Mouse (Mus musculus) heart, postnatal 10 days (tissue): ENCODE measurements around the gene Ces1e. TPM values are rescaled to one million over a fixed set of nuclear protein-coding genes. Genes with fewer than 3 reads are reported as not detected.
"Not testable (repeated sequence)": the region's sequence is repeated elsewhere in the genome, so short reads cannot be mapped to it uniquely, and the experiment has no call there.

Experiments used
- DNase-seq, 2 experiments: peaks; one replicate each; pipeline ENCODE4 v3.0.0; 2021
- intact Hi-C: fragments of 180-260 bp; cut with DNase I; formaldehyde crosslinking; loops from one replicate; pipeline ENCODE4 v1.15.1; 2025
- total RNA-seq, 2 experiments: library from RNA; stranded (reverse); gene quantifications; 2 replicates each; pipeline ENCODE4 v1.2.3; 2021

Gene Ces1e
- total RNA-seq = 1 to 10 TPM in 1 of 2 experiments, under 1 TPM in 1; 0.94 to 1.0 TPM

DNA sequence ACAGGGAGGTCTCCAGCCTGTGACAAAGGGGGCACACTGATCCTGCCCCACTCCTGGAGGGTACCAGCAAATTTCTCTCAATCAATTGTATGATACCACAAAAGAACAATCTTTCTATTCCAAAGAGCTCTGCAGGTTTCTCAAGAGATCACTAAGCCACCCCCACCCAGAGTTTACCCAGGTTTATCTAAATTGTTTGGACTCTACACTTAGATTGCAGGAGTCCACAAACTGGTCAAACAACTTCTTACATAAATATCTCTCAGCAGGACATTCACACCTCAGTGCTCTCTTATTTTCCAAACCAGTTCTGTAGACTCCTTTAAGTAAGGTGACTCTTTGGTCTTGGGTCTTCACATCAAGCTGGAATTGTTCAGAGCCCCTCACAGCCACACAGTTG lies at the start of gene Ces1e:
Ces1e (minus strand) TSS at position 174 of the 400 bp plus-strand sequence.
- no peak for DNase-seq
- intact Hi-C loops = no loop called here

DNA sequence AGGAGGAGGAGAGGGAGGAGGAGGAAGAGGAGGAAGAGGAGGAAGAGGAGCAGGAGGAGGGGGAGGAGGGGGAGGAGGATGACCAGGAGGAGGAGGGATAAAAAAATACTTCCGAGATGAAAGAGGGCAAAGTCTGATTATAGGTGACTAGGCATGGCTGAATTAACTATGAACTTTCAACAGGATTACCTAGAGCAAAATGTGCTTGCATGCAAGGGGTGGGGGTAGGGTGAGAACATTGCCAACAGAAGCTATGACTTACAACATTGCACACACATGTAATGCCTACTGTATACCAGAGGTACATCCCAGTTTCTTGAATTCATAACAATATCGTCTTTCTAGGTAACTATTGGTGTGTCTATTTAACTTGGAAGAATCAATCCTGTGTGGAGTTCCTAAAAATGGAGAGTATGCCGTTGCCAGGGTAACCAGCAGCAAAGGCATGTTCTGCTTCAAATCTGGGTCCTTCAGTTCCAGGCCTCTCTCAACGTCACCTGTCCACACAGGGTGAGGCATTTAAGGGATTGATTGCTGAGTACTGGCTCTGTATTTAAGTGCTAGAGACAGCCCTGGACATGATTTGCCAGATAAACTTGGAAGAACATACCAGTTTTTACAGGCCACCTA lies 48.9 kb upstream of the Ces1e start:
- intact Hi-C loops = no loop called here
- no peak for DNase-seq

DNA sequence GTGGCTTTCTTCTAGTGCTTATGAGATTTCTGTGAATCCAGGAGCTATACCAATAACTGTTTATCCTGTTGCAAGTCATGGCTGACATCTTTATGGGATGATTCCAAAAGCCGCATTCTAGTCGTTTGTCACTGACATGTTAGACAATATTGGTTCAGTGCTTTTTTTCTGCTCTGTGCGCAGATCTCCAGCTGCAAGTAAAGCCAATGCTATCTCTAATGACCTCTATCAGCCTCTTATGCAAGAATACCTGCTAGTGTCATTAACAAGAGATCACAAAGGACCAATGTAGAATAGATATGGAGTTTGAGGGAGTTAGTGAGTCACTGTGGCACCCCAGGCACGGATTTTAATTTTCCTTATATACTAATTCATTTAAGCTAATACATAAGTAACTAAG lies 45.2 kb upstream of the Ces1e start:
- intact Hi-C loops = no loop called here
- no peak for DNase-seq

DNA sequence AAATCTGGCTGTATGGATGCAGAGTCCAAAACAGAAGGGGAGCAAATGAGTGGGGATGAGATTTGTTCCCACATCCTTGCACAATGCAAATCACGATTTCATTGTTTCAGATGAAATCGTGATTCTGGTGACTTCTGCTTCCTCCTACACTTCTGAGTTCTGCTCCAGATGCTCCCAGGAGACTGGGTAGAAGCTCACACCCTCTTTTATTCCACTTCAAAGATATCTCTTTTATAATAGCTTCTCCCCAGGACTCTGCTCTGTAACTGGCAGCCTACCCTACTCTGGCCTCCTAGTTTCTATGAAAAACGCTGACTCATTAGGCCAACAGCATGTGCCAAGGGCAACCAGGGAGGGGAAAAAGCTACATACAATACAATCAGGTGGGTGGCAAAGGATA lies 43.9 kb upstream of the Ces1e start:
- DNase-seq = peak in 1 of 2 experiments; percentile 6
- intact Hi-C loops = no loop called here

DNA sequence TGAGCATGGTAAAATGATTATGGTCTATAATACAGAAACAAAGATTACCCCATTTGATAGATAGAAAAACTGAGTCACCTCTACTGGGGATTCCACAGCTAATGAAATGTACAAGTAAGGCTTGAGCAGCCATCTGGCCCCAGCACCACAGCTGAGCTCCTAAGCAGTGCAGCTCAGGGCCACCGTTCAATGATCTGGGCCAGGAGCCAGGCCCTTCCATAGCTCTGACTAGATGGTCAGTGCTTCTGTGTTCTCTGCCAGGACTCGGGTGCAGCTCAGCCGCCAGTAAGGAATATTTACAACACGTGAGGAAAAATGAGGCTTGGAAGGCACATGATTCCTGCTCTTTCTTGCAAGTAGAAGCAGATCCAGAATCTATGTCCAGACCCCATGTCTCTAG lies 43.3 kb upstream of the Ces1e start:
- peak; percentile 5 to 29 for DNase-seq
- intact Hi-C loops = no loop called here

DNA sequence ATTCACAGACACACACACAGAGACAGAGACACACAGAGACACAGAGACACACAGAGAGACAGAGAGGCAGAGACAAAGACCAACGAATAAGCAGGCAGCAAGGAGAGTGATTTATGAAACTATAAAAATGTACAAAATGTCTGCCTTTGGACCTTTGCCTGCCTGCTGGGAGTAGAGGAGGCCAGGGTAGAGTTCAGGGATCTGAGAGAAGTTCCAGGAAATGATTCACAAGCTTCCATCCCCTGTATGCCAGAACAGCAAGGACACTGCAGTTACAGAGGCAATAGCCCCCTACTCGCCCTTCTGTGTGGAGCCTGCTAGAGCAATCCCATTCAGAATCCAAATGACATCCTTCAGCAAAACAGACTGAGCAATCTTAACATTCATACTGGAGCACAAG lies 32.0 kb upstream of the Ces1e start:
- DNase-seq = no peak
- intact Hi-C loops = no loop called here

DNA sequence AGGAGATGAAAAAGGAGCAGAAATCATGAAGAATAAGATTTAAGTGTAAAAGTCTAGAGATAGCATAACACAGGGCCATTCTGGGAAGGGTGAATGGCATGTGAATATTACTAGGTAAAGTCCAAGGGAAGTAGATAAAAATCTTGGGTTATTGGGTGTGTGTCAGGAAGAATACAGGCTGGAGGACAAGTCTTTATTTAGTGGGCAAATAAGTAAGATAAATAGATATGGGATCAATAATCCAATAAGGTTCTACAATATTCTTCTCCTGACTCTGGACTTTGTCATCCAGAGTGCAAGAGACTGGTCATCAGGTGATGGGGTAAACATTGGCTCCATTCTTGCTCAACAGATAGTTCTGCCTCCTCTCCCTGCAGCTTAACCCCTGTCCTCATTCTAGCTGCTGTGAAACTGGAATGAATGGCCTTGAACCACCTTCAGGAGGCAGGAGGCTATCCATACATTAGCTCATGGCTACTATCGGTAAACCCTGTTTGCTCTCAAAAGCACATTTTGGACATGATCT lies 23.0 kb upstream of the Ces1e start:
- intact Hi-C loops = no loop called here
- no peak for DNase-seq

DNA sequence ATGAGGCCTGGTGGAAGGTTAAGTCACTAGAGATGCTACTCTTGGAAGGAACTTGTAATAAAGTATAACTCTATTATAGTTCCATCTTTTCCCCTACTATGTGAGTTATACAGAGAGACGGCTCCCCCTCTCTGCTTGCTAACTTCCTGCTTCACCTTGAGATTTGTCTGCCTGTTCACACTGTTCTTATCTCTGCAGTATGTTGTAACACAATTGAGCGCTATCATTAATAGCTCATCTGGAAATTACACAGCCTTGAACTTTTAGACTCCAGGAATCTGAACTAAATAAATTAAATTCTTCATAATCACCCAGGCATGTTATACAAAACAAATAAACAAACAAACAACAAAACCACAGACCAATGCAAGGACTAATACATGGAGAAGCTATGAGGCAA lies 16.6 kb upstream of the Ces1e start:
- no peak for DNase-seq
- intact Hi-C loops = no loop called here

DNA sequence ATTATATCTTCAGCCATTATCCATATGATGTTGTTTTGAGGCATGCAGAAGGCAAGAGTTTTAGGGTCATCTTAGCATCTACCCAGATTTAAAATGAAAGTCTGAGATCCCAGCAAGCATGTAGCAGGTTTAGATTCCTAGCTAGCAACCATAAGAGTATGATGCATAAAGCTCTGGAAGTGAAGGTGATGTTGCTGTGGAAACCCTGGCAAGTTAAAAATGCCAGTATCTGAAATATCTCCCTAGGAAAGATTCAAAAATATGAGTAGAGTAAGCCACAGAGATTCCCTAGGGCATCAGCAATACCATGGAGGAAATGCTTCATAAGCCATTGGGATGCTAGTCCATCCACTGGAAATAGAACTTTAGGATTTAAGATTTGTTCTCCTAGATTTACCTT lies 10.5 kb upstream of the Ces1e start:
- intact Hi-C loops = no loop called here
- no peak for DNase-seq

DNA sequence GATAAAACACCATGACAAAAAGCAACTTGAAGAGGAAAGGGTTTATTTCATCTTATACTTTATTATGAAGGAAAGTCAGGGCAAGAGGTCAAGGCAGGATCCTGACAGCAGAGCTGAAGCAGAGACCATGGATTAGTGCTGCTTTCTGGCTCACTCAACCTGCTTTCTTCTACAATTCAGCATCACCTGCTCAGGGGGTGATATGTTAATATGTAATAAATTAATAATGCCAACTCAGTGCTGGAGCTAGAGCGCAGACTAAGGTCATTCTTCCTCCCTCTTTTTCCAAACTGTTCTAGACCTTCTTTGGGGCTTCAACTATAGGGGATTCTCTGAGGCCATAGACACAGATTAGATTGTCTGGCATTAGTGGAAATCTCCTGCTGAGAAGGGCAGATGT lies 6.3 kb upstream of the Ces1e start:
- intact Hi-C loops = no loop called here
- no peak for DNase-seq

DNA sequence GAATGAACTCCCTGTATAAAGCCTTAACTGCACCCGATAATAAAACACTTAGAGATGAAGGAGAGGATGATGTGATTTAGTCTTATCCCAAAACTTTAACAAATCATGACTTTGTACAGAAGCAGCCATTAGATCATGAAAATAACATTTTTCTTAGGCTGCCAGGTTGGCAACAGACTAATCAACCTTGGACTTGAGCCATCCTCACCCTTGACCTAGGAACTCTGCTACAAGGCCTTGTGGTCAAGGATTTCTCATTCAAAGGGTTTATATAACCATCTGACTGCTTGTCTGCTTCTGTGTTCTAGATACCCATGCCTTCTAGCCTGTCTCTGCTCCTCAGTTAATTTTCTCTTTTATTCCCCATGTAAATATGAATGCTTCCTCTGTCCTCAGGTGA lies 5.3 kb upstream of the Ces1e start:
- DNase-seq = no peak
- intact Hi-C loops = no loop called here

DNA sequence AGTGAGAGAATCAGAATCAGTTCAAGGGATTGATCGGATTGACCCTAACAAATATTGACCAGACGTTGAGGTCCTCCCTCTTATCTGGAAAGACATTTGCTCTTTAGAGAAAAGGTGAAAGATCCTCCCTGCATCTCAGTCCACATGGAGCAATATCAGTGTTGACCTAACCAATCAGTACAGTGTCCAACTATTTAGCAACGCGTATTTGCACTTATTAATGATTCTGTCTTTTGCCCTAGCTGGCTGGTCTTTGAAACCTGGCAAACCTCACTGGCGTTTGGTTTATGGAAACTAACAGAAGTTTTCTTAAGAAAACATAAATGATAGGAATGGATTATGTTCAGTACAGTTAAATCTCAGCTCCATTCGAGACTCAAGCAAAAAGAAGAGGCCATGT lies 4.6 kb upstream of the Ces1e start:
- intact Hi-C loops = no loop called here
- DNase-seq = no peak

DNA sequence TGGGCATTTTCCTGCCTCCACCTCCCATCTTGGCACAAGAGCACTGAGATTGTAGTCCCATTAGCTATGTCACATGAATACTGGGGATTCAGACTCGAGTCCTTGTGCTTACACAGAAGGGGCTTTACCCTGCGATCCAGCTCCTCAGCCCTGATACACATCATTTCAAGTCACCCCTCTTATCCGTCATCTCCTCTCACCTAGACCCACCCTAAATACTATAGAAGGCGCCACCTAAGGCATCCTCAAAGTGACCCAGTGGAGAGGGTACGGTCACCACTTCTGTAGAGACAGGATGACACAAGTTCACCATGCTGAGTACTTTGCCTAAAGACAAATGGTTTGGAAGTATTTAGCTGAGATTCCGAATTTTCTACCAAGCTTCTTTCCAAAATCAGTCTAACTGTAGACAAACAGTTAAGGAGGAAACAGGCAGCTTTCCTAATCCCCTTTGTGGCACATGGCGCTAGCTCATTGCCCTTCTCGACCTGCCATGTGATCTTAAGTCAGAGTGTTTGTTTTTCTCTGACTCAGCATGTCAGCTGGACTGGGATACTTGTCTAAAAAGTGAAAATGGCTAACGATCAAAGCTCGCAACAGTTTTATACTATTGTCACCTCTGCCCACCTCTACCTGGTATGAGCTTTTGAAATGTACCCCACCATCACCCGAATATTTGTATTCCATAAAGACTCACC lies 597 bp downstream of the Ces1e start:
- DNase-seq = no peak
- intact Hi-C loops = no loop called here

DNA sequence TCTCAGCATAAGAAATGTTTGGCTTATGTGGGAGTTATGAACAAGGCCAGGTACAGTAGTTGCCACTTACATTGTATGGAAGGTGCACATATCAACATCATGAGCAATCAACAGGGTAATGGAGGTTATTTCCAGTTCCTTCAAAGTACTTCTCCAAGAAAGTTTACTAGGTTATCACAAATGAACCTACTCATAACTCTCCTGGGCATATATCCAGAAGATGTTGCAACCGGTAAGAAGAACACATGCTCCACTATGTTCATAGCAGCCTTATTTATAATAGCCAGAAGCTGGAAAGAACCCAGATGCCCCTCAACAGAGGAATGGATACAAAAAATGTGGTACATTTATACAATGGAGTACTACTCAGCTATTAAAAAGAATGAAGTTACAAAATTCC lies 2.9 kb downstream of the Ces1e start:
- intact Hi-C loops = not testable (repeated sequence)

DNA sequence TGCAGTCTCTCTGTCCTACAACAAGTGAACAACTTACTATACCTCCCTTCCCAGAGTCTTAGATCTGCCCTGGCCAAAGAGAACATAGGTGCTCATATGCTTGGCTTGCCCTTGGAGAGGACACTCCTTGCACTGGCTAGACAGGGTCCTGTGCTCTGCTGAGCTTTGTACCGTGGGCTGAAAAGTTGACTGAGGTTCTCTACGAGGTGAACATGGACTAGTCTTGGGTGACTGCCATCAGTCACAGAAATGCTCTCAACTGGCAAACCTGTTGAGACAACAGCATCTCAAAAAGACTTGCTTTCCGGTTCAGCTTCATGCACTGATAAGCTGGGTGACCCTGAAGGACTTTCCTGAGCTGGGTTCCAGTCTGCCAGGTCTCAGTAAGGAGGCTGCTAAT lies 7.5 kb downstream of the Ces1e start:
- DNase-seq = no peak
- intact Hi-C loops = no loop called here

More for the DNA sequence above, 2.9 kb downstream of the Ces1e start:
- not testable (repeated sequence) for DNase-seq

DNA sequence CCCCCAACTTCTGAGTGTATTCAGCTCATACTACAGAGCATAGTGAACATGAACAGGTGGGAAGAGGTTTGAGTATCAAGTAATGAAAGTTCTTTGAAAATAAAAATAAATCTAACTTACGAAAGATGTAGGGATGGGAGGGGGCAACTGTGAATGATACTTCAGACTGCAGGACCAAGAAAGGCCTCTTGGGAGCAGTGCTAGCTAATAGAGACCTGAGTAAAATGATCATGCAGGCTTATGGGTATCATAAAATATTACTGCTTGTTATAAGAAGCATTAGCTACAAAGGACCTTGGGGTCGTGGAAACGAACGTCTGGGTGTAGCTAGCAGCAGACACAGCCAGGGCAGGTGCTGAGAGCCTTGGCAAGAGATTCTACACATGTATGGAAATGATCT lies 11.6 kb downstream of the Ces1e start:
- DNase-seq = no peak
- intact Hi-C loops = loop anchor here (2.0 kb wide), 1 partner anchor 181 kb away; no protein-coding TSS in a partner anchor

DNA sequence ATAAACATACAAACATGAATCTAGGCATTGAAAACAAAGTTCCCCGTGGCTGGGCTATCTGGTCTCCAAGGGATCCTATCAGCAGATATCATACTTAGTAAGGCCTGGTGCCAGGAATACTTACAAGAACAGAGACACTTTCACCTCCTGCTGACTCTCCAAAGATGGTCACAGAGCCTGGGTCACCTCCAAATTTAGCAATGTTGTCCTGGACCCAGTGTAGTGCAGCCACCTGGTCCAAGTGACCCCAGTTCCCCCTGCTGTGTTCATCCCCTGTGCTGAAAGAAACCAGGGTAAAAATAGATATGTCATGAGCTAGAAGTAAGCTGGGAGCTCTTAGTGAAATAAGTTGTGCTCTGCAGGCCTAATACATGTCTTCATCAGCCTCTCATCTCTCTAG lies 12.0 kb downstream of the Ces1e start:
- DNase-seq = peak; percentile 67 to 87
- intact Hi-C loops = no loop called here

DNA sequence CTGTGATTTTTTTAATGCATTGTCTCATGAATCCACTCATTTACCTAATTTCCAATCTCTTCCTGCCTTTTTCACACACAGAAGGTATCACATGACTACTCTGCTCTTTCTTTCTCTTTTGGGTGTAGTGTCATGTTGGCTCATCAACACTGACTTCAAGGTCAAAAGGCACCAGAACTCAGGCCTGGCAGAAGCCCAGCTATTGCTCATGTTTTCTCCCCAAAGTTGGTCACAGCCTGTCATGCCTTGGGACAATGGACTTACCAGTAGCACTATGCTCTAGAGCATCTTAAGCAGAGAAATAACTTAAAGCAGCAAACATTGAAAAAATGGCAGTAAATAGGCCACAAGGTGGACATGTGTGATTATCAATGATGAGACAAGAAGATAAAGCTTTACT lies 18.3 kb downstream of the Ces1e start:
- no peak for DNase-seq
- intact Hi-C loops = no loop called here

DNA sequence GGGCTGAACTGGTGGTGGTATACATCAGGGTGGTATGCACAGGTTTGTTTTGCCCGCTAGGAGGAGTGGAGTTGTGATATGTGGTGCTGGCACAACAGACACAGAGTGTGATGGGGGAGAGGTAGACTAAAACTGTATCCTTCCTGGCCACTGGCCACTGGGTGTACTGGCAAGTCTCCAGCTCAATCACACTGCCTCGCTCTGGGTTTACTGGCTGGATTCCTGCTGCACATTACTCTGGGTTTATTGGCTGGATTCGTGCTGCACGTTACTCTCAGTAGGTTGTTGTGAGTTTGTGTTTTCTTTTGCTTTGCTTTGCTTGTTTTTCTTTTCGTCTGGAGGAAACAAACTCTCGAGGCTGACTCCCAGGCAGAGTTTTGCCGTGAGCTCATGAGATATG lies 30.3 kb downstream of the Ces1e start:
- intact Hi-C loops = not testable (repeated sequence)
- DNase-seq = peak; percentile 32 to 49

DNA sequence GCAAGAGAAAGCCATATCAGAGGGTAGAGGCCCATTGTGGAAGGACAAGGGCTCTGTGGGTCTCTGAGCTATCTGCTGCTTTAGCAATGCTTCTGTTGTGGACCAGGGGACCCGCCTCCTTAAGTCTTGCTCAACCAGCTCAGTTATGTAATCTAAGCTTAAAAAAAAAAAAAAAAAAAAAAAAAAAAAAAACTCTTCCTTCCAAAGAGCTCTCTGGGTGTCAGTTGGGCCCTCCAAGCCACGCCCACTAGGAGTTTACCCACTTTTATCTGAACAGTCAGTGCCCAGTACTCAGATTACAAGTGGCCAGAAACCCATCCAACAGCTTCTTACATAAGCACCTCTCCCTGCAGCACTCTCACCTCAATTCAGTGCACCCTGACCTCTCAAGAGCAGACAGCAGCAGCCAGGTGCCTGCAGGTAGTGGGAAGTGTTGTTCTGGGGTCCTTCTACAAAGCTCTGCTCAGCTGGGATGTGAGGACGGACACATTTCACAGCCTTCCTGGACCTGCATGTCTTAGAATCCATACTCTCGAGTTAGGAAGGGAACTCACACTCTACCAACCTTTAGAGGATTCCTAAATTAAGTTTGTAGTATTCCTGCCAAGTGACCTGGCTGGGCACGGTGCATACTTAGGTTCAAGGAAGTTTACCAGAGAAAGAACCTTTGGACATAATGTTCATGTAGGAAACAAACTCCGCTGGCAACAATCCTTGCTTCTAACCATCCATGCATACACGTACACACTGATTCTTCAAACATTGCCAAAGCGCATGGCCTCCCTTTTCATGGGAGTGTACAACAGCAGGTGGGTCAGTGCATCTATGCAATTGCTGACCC lies 31.5 kb downstream of the Ces1e start, which contains the start of gene Ces1d:
Ces1d (minus strand) TSS at position 154 of the 841 bp plus-strand sequence.
- intact Hi-C loops = no loop called here
- DNase-seq = peak in 1 of 2 experiments; percentile 42

DNA sequence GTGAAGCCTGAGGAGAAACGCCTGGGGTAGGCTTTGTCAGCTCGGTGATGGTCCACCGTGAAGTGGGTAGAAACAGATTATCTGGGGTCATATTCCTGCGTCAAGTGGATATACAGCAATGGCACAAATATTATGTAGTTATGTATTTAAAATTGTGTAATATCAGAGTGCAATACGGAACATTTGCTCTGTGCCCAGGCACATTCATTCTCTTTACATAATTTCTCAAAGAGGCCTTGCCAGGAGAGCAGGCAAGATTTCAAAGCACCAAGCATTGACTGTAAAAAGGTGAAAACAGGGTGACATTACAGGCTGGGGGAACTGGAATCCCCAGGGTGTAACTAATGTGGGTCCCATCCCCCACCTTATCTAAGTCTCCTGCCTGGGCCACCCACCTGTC lies 33.0 kb downstream of the Ces1e start:
- intact Hi-C loops = no loop called here
- no peak for DNase-seq
